Mouse (Mus musculus): ENCODE measurements around the gene AW822073.
"Not testable (repeated sequence)": the region's sequence is repeated elsewhere in the genome, so short reads cannot be mapped to it uniquely, and the experiment has no call there.

AW822073 gene

GRCm38 (mm10) chr10:58221571-58221970, 3.2 kb downstream of the AW822073 start:
- DNase-seq (ENCODE audit: low spot score in 2 of 2): not testable (repeated sequence)

- no peak for DNase-seq (ENCODE audit: low spot score in 2 of 2)
Observed at GRCm38 (mm10) chr10:58220726-58221125, 4.0 kb downstream of the AW822073 start.

GRCm38 (mm10) chr10:58217366-58217765, 7.4 kb downstream of the AW822073 start:
- no peak for DNase-seq (ENCODE audit: low spot score in 2 of 2)

- DNase-seq (ENCODE audit: low spot score in 2 of 2): no peak
Observed at GRCm38 (mm10) chr10:58215353-58215752, 9.4 kb downstream of the AW822073 start.

GRCm38 (mm10) chr10:58214934-58215333, 9.8 kb downstream of the AW822073 start:
- no peak for DNase-seq (ENCODE audit: low spot score in 2 of 2)

GRCm38 (mm10) chr10:58214497-58214896, 10.2 kb downstream of the AW822073 start:
- DNase-seq (ENCODE audit: low spot score in 2 of 2): no peak

GRCm38 (mm10) chr10:58212230-58212629, 12.5 kb downstream of the AW822073 start:
- DNase-seq (ENCODE audit: low spot score in 2 of 2): no peak

GRCm38 (mm10) chr10:58211213-58211612, 13.5 kb downstream of the AW822073 start:
- no peak for DNase-seq (ENCODE audit: low spot score in 2 of 2)

GRCm38 (mm10) chr10:58210514-58210913, 14.2 kb downstream of the AW822073 start:
- no peak for DNase-seq (ENCODE audit: low spot score in 2 of 2)

GRCm38 (mm10) chr10:58209710-58210467, 14.8 kb downstream of the AW822073 start:
- DNase-seq (ENCODE audit: low spot score in 2 of 2): no peak

GRCm38 (mm10) chr10:58206639-58207404, 17.9 kb downstream of the AW822073 start:
- DNase-seq (ENCODE audit: low spot score in 2 of 2): no peak

GRCm38 (mm10) chr10:58205986-58206385, 18.7 kb downstream of the AW822073 start:
- DNase-seq (ENCODE audit: low spot score in 2 of 2): no peak

Data from urinary bladder, adult 18-20 months (tissue).